Mouse (Mus musculus): ENCODE data around the gene Slc6a20b.

DNA sequence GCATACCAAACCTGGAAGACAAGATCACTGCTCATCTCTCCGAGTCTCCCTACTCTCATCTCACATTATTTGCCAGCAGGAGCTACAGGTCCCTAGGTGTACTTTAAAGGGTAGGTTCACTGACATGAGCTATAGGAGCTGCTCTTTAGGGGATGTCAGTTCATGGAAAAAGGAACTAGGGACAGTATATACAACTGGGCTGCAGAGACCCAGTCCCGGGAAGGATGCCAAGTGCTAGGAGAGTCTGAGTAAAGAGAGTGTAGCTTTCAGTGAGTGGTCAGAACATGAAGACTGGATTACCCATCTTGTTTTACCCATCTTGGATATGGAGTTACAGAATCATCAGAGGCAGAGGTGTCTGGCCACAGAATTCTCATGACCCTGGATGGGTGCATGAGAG, 35.0 kb downstream of the Slc6a20b start:
- TF ChIP-seq CTCF (IDR thresholded peaks at IDR 0.05; ENCODE audit: borderline replicate concordance, insufficient read depth, low read length): no peak
- no peak for TF ChIP-seq POLR2A (IDR thresholded peaks at IDR 0.05; ENCODE audit: low read depth, low read length)
